Mouse (Mus musculus): ENCODE measurements around the gene Hook2. TPM values are rescaled to one million over a fixed set of nuclear protein-coding genes. Genes with fewer than 3 reads are reported as not detected.

Gene Hook2
- 10 to 100 TPM; 10.9 to 11.6 (median 11.3) TPM for total RNA-seq (2022)

DNA sequence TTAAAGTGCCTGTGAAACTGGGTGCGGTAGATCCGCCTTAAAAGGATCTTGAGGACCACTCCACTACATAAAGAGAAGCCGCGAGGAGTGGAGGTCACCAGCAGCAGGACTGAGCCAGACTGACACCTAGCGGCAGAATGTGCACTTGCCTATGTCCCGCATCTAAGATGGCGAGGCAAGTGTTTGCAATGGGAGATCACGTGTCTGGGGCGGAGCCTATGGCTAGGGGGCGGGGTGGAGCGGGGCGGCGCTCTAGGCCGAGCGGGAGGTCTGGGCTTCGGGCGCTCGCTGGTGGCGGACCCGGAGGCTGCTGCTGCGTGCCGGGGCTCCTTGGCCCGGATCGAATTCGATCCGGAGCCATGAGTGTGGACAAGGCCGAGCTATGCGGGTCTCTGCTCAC, at the start of gene Hook2:
Gene Hook2 (plus strand): TSS at position 255 of the 400 bp plus-strand sequence.
- peak; percentile 96 to 98 for DNase-seq (ENCODE audit: low spot score in 2 of 2)

- no peak for DNase-seq (ENCODE audit: low spot score in 2 of 2)
Observed at GRCm38 (mm10) chr8:84943699-84944098, 46.7 kb upstream of the Hook2 start.

GRCm38 (mm10) chr8:84944478-84945160, 45.8 kb upstream of the Hook2 start:
- DNase-seq (ENCODE audit: low spot score in 2 of 2) = peak; percentile 56 to 63

- DNase-seq (ENCODE audit: low spot score in 2 of 2) = peak; percentile 69 to 71
Observed at GRCm38 (mm10) chr8:84945235-84945632, 45.2 kb upstream of the Hook2 start.

GRCm38 (mm10) chr8:84945633-84946527, 44.5 kb upstream of the Hook2 start:
- DNase-seq (ENCODE audit: low spot score in 2 of 2) = no peak

- DNase-seq (ENCODE audit: low spot score in 2 of 2) = no peak
Observed at GRCm38 (mm10) chr8:84946528-84947240, 43.7 kb upstream of the Hook2 start, which contains the start of gene Rtbdn. Rtbdn (plus strand) TSS chr8:84946991.

DNA sequence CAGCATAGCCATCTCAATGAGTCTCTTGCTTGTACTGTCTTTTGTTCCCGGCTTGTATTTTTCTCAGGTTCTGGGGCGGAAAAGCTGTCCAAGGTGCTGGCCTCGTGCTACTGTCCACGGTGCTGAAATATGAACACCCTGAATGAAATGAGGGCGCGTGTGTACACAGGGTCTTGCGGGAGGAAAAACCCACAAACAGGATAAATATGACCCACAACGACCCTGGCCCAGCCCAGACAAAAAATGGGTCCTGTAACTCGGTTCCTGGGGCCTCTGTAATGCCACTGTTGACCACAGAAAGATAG, 43.2 kb upstream of the Hook2 start:
- no peak for DNase-seq (ENCODE audit: low spot score in 2 of 2)

DNA sequence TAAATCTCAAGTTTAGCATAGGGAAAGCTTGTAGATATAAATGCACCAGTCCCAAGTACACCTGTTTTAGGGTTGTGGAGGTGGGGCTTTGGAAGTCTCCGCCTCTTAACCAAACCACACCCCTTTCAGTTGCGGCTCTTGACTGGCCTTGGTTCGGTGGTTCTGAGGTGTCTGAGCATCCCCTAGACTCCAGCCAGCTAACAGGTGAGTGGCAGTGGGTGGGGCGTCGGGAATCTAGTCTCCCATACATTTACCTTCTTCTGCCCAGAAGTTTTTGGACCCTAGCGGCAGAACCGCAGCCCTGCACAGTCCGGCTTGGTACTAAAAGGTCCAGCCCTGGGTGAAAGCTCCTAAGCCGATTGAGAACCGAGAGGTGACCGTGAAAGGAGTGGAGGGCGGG, 40.6 kb upstream of the Hook2 start:
- no peak for DNase-seq (ENCODE audit: low spot score in 2 of 2)

- DNase-seq (ENCODE audit: low spot score in 2 of 2) = no peak
Observed at GRCm38 (mm10) chr8:84952612-84953255, 37.7 kb upstream of the Hook2 start.

GRCm38 (mm10) chr8:84956768-84957167, 33.6 kb upstream of the Hook2 start:
- peak in 1 of 2 experiments; percentile 78 for DNase-seq (ENCODE audit: low spot score in 2 of 2)

GRCm38 (mm10) chr8:84959811-84960210, 30.6 kb upstream of the Hook2 start:
- no peak for DNase-seq (ENCODE audit: low spot score in 2 of 2)

GRCm38 (mm10) chr8:84963952-84964351, 26.5 kb upstream of the Hook2 start:
- no peak for DNase-seq (ENCODE audit: low spot score in 2 of 2)

DNA sequence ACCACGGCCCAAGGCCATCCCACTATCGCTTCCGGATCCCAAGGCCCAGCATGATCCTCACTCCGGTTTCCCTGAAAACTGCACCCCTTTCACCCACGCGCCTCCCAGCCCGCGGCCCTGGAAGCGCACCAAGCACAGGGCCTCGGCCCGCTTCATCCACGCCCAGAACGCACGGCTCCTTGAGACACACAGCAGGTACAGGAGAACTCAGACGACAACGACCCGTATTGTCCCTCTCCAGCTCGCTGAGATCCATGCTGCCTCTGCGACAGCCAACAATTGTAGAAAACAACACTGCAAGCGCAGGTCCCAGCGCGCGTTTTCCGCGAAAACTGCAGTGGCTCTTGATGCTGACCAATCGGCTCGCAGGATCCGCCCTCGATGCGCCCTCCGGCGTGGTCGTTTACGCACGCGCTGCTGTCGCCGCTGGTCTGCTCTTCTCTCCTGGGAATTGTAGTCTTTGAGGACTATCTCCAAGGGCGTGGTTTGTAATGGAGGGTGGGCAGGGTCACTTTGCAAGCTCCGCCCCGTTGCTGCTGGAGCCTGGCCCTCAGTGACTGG, 24.6 kb upstream of the Hook2 start:
- peak; percentile 93 to 94 for DNase-seq (ENCODE audit: low spot score in 2 of 2)

DNA sequence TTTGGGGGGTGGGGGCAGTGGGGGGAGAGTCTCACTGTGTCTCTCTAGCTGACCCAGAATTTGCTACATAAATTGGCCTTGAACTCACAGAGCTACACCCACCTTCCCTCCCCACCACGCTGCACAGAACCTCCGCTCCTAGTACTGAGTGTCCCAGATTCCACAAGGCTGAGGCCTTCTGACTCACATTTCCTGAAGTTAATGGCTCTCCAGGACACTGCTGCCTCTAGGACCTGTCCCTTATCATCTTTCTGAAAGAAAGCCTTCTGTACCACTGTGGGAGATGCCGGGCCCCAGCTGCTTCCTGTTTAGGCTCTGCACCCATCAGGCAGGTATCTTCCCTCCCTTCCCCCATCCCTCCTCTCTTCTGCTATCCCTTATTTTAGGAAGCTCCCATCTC, 23.8 kb upstream of the Hook2 start:
- DNase-seq (ENCODE audit: low spot score in 2 of 2) = no peak

DNA sequence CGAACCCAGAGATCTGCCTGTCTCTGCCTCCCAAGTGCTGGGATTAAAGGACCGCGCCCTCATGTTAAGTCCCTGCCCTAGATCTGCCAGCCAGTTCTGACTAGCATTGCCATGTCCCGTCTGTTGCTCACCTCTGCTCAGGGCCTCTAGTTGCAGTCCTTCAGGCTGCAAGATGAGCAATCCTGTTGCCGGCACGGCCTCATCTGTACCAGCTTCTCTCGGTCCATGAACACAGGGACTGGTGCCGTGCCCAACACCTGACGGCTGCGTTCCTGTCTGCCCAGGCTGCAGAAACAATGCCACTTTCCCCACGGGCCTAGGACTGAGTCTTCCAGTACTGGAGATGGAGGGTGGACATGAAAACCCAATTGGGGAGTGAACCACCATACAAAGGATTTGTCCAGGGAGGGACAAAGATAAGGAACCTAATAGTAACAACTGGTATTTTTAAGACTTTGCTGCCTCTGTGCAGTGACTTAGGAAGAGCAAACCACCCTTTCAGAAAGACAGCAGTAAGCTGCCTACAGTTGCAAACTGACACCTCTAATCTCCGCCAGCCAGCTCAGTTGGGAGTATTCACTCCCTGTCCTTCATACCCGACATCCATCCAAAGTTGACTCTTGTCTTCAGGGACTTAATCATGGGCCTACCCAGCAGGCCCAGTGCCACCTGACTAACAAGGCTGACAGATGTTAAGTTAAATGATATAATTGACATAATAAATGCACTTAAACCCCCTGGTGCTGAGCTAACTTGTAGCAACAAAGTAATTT, 22.7 kb upstream of the Hook2 start:
- DNase-seq (ENCODE audit: low spot score in 2 of 2) = peak in 1 of 2 experiments; percentile 3

DNA sequence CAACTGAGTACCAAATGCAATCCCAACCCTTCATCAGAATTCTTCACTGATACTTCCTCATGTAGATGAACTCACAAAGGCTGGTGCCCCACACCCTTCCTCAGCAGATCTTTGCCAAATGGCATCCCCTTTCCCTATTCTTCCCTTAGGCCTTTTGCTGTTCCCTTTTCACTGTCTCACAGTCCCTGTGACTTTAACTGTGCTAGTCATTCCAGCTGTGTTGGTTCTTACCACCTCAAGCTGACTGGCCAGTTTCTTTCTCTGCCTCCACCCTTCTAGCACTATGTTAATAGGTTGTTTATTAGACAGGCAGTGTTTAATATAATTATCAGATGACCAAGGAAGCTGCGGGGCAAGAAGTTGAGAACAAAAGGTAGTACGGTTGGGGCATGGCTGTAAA, 21.8 kb upstream of the Hook2 start:
- peak in 1 of 2 experiments; percentile 3 for DNase-seq (ENCODE audit: low spot score in 2 of 2)

- peak; percentile 50 to 69 for DNase-seq (ENCODE audit: low spot score in 2 of 2)
Observed at GRCm38 (mm10) chr8:84969241-84970134, 20.9 kb upstream of the Hook2 start, which contains the start of the genes Gm49661, Prdx2 and Rnaseh2a. Gm49661 (minus strand) TSS chr8:84969433. Prdx2 (plus strand) TSS chr8:84969587. Rnaseh2a (minus strand) TSS chr8:84969767.

- no peak for DNase-seq (ENCODE audit: low spot score in 2 of 2)
Observed at GRCm38 (mm10) chr8:84970135-84970790, 20.1 kb upstream of the Hook2 start.

DNA sequence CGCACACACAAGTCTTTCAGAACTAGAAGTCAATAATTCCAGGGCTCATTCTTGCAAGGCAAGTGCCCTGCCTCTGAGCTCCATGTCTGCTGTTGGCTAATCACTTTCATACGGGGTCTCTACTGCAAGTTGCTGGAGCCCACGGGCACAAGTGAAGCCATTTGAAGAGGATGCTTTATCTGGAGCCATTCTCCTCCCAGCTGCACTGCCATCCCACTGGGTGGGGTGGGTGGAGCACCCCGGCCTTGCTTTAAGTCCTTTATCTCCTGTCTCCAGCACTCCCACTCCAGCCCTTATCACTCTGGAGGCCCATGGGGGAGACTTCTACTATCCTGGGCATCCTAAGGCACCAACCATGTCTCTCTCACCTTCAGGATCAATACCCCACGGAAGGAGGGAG, 19.5 kb upstream of the Hook2 start:
- no peak for DNase-seq (ENCODE audit: low spot score in 2 of 2)

All from layer of hippocampus, adult 8-10 months (tissue).